Mouse (Mus musculus) forebrain, embryonic 14.5 days (tissue): Measurements from ENCODE around the gene Ssr4. TPM values are rescaled to one million over a fixed set of nuclear protein-coding genes. Genes with fewer than 3 reads are reported as not detected.

Experiments used
- ATAC-seq: fragments of 200-750 bp; cut with Nextera tagmentation; 2 replicates; pipeline ENCODE4 v1.8.0; 2017; ENCODE audit warnings: mild to moderate bottlenecking, moderate library complexity
- DNase-seq: peaks from one replicate; pipeline ENCODE4 v3.0.0-alpha.2; 2015; ENCODE audit warnings: low spot score
- H3K27ac ChIP-seq: fragments of 300-500 bp; sonication (generic); 2 replicates; pipeline ENCODE4 v1.5.1; 2014; ENCODE audit warnings: low read depth, mild to moderate bottlenecking, control low read depth, low read length, moderate library complexity
- H3K27me3 ChIP-seq: fragments of 300-500 bp; sonication (generic); replicated peaks from 2 replicates; pipeline ENCODE4 v1.6.1; 2014; ENCODE audit warnings: low read length, control low read depth, mixed read lengths; ENCODE audit not compliant: control insufficient read depth, insufficient read depth
- H3K36me3 ChIP-seq: fragments of 300-500 bp; sonication (generic); 2 replicates; pipeline ENCODE4 v1.6.1; 2014; ENCODE audit warnings: low read length, control low read depth; ENCODE audit not compliant: control insufficient read depth, insufficient read depth
- H3K4me1 ChIP-seq: fragments of 300-500 bp; sonication (generic); 2 replicates; pipeline ENCODE4 v1.6.1; 2014; ENCODE audit warnings: antibody characterized with exemption, low read length, control low read depth; ENCODE audit not compliant: control insufficient read depth, insufficient read depth
- H3K4me2 ChIP-seq: fragments of 300-500 bp; sonication (generic); 2 replicates; pipeline ENCODE4 v1.6.1; 2014; ENCODE audit warnings: mild to moderate bottlenecking, control low read depth, low read length
- H3K4me3 ChIP-seq: fragments of 300-500 bp; sonication (generic); 2 replicates; pipeline ENCODE4 v1.5.1; 2014; ENCODE audit warnings: low read depth, low read length, control low read depth
- H3K9ac ChIP-seq: fragments of 300-500 bp; sonication (generic); 2 replicates; pipeline ENCODE4 v1.6.1; 2014; ENCODE audit warnings: mild to moderate bottlenecking, low read length, control low read depth, moderate library complexity
- H3K9me3 ChIP-seq: fragments of 300-500 bp; sonication (generic); replicated peaks from 2 replicates; pipeline ENCODE4 v1.6.1; 2016; ENCODE audit warnings: low read length, control low read depth, mixed read lengths; ENCODE audit not compliant: control insufficient read depth
- WGBS: fragments of 180-500 bp; shearing (Covaris S2); extraction: QIAGEN DNeasy Blood & Tissue Kit; methylation state at CpG from one replicate; pipeline ENCODE4 v1.1.7; 2014; 5-methylcytosine and 5-hydroxymethylcytosine counted together
- polyA plus RNA-seq: library from polyadenylated mRNA; unstranded; fragments of >200 nt; fragmentation: Nextera tagmentation; extraction: Ambion mirVana; gene quantifications from 2 replicates; pipeline ENCODE4 v1.2.1, GENCODE M21; 2014

Ssr4 gene
- polyA plus RNA-seq, 1 experiment from 2014 or later = 189 TPM

DNA sequence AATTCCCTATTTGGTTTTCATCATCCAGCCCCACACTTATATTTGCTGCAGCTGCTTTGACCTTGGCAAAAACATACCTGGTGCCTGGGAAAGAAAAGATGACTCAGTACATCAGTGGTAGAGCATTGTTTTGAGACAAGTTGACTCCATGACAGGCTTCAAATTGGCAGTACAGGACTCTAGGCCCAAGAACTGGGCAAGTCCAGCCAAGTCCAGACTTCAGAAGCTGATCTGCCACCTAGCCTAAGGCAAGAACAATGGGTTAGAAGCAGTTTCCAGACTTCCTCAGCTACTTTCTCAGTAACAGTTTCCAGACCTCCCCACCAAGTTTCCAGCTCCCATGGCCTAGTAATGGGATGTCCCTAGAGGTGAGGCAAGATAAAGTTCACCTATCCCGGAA lies 48.9 kb downstream of the Ssr4 start:
- H3K27me3 ChIP-seq = no peaks in the 10 kb centered on the region
- H3K27ac ChIP-seq = no peak overlapping the region
- WGBS = 96% methylated on average over 1 of the region's 1 CpGs
- no peak overlapping the region for H3K4me2 ChIP-seq
- ATAC-seq = no peak
- no peak overlapping the region for H3K9ac ChIP-seq
- H3K4me3 ChIP-seq = no peak overlapping the region
- no peaks in the 10 kb centered on the region for H3K4me1 ChIP-seq
- no peaks in the 10 kb centered on the region for H3K36me3 ChIP-seq
- no peaks in the 10 kb centered on the region for H3K9me3 ChIP-seq
- DNase-seq = no peak

DNA sequence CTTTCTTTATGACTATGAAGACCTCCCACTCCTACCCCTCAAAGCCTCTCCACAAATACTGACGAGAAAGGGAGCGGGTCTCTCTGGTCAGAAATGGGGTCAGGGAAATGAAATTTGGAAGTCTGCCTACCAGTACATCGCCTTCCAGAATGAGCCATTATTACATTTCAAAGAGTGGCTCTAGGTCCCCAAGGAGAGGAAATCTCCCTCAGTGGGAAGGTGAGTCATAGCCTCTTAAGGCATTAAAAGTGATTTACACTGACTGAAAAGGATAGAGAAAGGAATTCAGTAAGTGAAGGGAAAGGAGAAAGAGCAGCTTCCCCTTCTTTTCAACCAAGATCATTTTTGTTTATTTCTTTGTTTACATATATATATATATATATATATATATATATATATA lies 49.9 kb downstream of the Ssr4 start:
- no peaks in the 10 kb centered on the region for H3K4me1 ChIP-seq
- H3K36me3 ChIP-seq = no peaks in the 10 kb centered on the region
- ATAC-seq (no peak), DNase-seq (no peak)
- no peak overlapping the region for H3K9ac ChIP-seq
- no peak overlapping the region for H3K4me3 ChIP-seq
- H3K27ac ChIP-seq = no peak overlapping the region
- 84% methylated on average over 3 of the region's 3 CpGs for WGBS
- no peaks in the 10 kb centered on the region for H3K9me3 ChIP-seq
- no peaks in the 10 kb centered on the region for H3K27me3 ChIP-seq
- no peak overlapping the region for H3K4me2 ChIP-seq

Other genes with a start within 250 kb of the Ssr4 start
- 0.22 and 0.27 TPM in 2 replicates for gene Dusp9, start 147.6 kb upstream of the Ssr4 start, polyA plus RNA-seq
- gene Pnck, start 126.9 kb upstream of the Ssr4 start, polyA plus RNA-seq = 116 and 118 TPM in 2 replicates
- gene Slc6a8, start 113.9 kb upstream of the Ssr4 start, polyA plus RNA-seq = 6.2 and 6.8 TPM in 2 replicates
- 113 and 119 TPM in 2 replicates for gene Bcap31, start 70.9 kb upstream of the Ssr4 start, polyA plus RNA-seq
- gene Abcd1, start 70.4 kb upstream of the Ssr4 start, polyA plus RNA-seq = 7.3 and 9.1 TPM in 2 replicates
- 0.08 and 0.11 TPM in 2 replicates for gene Plxnb3, start 29.9 kb upstream of the Ssr4 start, polyA plus RNA-seq
- gene Srpk3, start 12.6 kb upstream of the Ssr4 start, polyA plus RNA-seq = 1.1 and 1.8 TPM in 2 replicates
- gene Idh3g, start 131 bp upstream of the Ssr4 start, polyA plus RNA-seq = 253 and 290 TPM in 2 replicates
- 5.4 and 8.0 TPM in 2 replicates for gene Pdzd4, start 37.9 kb downstream of the Ssr4 start, polyA plus RNA-seq
- gene Avpr2, start 105.1 kb downstream of the Ssr4 start, polyA plus RNA-seq = 0.26 TPM in 1 of 2 replicates, not detected in the other
- gene L1cam, start 109.1 kb downstream of the Ssr4 start, polyA plus RNA-seq = 53.6 and 77.2 TPM in 2 replicates
- gene Arhgap4, start 134.8 kb downstream of the Ssr4 start, polyA plus RNA-seq = 1.3 and 2.0 TPM in 2 replicates
- 104 TPM in 2 replicates for gene Naa10, start 134.9 kb downstream of the Ssr4 start, polyA plus RNA-seq
- gene Renbp, start 143.8 kb downstream of the Ssr4 start, polyA plus RNA-seq = 8.9 and 9.3 TPM in 2 replicates
- gene Hcfc1, start 179.3 kb downstream of the Ssr4 start, polyA plus RNA-seq = 58.3 and 61.1 TPM in 2 replicates
- gene Irak1, start 236.9 kb downstream of the Ssr4 start, polyA plus RNA-seq = 22.9 and 23.7 TPM in 2 replicates